Mouse (Mus musculus) forebrain, embryonic 15.5 days (tissue): ENCODE measurements around the gene Ndufs1. TPM values are rescaled to one million over a fixed set of nuclear protein-coding genes. Genes with fewer than 3 reads are reported as not detected.

ENCODE experiments used
- ATAC-seq: fragments of 200-750 bp; cut with Nextera tagmentation; replicated peaks from 2 replicates; pipeline ENCODE4 v1.8.0; 2017; ENCODE audit warnings: mild to moderate bottlenecking, moderate TSS enrichment, moderate library complexity
- H3K27ac ChIP-seq: fragments of 300-500 bp; sonication (generic); replicated peaks from 2 replicates; pipeline ENCODE4 v1.5.1; 2015; ENCODE audit warnings: mild to moderate bottlenecking, inconsistent platforms
- H3K27me3 ChIP-seq: fragments of 300-500 bp; sonication (generic); 2 replicates; pipeline ENCODE4 v1.6.1; 2015; ENCODE audit warnings: inconsistent platforms
- H3K36me3 ChIP-seq: fragments of 300-500 bp; sonication (generic); 2 replicates; pipeline ENCODE4 v1.6.1; 2015; ENCODE audit warnings: mild to moderate bottlenecking, inconsistent platforms
- H3K4me1 ChIP-seq: fragments of 300-500 bp; sonication (generic); 2 replicates; pipeline ENCODE4 v1.6.1; 2015; ENCODE audit warnings: inconsistent platforms
- H3K4me2 ChIP-seq: fragments of 300-500 bp; sonication (generic); replicated peaks from 2 replicates; pipeline ENCODE4 v1.6.1; 2015; ENCODE audit warnings: mild to moderate bottlenecking, inconsistent platforms
- H3K4me3 ChIP-seq: fragments of 300-500 bp; sonication (generic); 2 replicates; pipeline ENCODE4 v1.5.1; 2015; ENCODE audit warnings: mild to moderate bottlenecking, inconsistent platforms
- H3K9ac ChIP-seq: fragments of 300-500 bp; sonication (generic); replicated peaks from 2 replicates; pipeline ENCODE4 v1.6.1; 2015; ENCODE audit warnings: mild to moderate bottlenecking, inconsistent platforms
- H3K9me3 ChIP-seq: fragments of 300-500 bp; sonication (generic); 2 replicates; pipeline ENCODE4 v1.6.1; 2016; ENCODE audit warnings: inconsistent platforms
- WGBS: fragments of 180-500 bp; shearing (Covaris S2); methylation state at CpG from one replicate; pipeline ENCODE4 v1.1.7; 2015; ENCODE audit warnings: mixed read lengths; 5-methylcytosine and 5-hydroxymethylcytosine counted together
- polyA plus RNA-seq: library from polyadenylated mRNA; unstranded; fragments of >200 nt; fragmentation: Nextera tagmentation; extraction: Ambion mirVana; gene quantifications from 2 replicates; pipeline ENCODE4 v1.2.1, GENCODE M21; 2015

Gene Ndufs1
- polyA plus RNA-seq: 116 and 118 TPM in 2 replicates

DNA sequence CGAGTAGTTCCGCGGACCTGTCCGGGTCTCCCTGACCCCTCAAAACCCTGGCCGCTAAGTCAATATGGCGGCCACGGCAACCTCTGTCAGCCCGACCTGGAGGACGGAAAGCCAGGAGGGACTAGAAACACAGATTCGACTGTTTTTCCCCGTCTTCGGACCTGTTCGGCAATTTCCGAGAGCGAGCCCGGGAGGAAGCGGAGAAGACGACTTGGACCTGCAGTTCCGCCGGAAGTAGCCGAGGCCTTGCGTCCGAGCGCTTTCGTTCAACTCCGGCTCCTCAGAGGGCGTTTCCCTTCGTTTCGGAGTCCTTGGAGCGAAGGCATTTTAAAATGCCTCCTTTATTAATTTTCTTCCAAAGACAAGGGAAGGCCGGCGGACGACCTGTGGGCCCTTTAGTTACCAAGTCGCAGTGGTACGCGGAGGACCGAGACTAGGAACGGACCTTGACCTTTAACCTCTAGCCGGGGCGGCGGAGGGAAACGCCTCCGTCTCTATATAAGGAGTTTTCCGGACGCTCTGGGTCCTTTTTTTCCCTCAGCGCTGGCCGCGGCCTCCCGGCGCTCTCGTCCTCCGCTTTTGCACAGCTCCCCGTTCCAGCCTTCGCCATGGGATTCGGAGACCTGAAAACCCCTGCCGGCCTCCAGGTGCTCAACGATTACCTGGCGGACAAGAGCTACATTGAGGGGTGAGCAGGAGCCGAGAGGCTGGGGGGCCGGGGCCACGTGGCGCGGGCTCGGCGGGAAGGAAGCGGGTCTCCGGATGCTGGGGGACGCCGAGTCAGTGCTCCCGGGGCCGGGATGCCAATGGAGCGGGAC, at the start of gene Ndufs1, which contains the start of gene Eef1b2:
Gene Ndufs1, minus strand, starts transcription at position 230 of the 818 bp plus-strand sequence.
Gene Eef1b2, plus strand, starts transcription at position 222 of the 818 bp plus-strand sequence.
- Histone ChIP-seq H3K36me3 (peaks cover 23% of the 10 kb centered on the region), H3K4me3 (peak within 1 kb of the TSS; percentile 90), H3K4me2 (peak within 1 kb of the TSS; percentile 68), H3K4me1 (peaks cover 30% of the 10 kb centered on the region), H3K9me3 (no peaks in the 10 kb centered on the region), H3K9ac (peak within 1 kb of the TSS; percentile 94), H3K27me3 (no peaks in the 10 kb centered on the region), H3K27ac (peak within 1 kb of the TSS; percentile 90)
- peak; percentile 89 for ATAC-seq
- under 1% methylated on average over 72 of the region's 72 CpGs for WGBS

DNA sequence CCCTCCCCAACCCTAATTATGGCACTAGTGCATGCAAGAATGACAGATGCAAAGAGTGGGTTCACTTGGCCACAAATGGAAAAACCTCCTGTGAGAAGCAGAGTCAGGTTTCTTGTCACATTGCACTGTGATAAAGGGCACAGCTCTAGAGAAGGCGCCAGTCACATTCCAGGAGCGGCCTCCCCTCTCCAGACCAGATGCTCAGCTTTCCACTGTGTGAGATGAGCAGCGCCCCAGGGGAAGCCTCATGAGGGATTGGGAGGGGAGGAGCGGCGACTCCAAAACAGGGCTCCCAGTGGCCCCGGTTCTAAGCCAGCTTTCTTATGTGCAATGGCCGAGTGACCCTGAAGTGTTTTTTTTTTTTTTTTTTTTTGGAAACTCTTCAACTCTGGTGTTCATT, 49.3 kb upstream of the Ndufs1 start:
- Histone ChIP-seq H3K9me3 (no peaks in the 10 kb centered on the region), H3K27me3 (no peaks in the 10 kb centered on the region), H3K27ac (no peak overlapping the region), H3K4me1 (no peaks in the 10 kb centered on the region), H3K9ac (no peak overlapping the region), H3K36me3 (no peaks in the 10 kb centered on the region), H3K4me3 (no peak overlapping the region), H3K4me2 (no peak overlapping the region)
- WGBS: 13% methylated on average over 7 of the region's 7 CpGs
- no peak for ATAC-seq

DNA sequence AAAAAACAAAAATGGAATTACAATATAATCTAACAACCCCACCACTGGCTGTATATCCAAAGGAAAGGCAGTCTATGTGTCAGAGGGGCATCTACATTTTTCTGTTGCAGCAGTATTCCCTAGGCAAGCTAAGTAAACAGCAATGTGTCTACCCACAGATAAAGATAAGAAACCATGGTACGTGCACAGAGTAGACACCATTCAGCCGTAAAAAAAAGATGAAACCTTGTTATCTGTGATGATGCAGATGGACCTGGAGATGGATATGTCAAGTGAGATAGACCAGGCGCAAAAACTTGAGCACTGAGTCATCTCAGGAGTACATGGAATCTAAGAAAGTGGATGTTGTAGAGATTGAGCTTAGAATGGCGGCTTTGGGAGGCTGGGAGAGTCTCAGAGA, 48.4 kb upstream of the Ndufs1 start:
- 93% methylated on average over 4 of the region's 4 CpGs for WGBS
- Histone ChIP-seq H3K9ac (no peak overlapping the region), H3K36me3 (no peaks in the 10 kb centered on the region), H3K27me3 (no peaks in the 10 kb centered on the region), H3K27ac (no peak overlapping the region), H3K4me1 (no peaks in the 10 kb centered on the region), H3K4me2 (no peak overlapping the region), H3K4me3 (no peak overlapping the region), H3K9me3 (no peaks in the 10 kb centered on the region)
- no peak for ATAC-seq

DNA sequence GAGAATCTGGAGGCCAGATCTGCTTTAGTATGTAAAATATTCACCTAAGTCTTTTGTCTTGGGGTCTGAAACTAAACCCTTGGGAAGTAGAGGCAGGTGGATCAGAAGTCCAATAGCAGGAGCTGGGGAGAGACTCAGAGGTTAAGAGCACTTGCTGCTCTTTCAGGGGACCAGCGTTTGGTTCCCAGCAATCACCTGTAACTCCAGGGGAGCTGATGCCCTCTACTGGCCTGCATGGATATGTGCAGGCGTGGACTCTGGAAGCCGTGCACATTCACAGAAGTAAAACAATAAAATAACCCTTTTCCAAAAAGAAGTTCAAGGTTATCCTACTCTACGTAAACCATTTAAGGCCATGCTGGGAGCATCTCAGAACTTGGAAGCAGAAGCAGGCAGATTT, 42.6 kb upstream of the Ndufs1 start:
- Histone ChIP-seq H3K4me2 (no peak overlapping the region), H3K9ac (no peak overlapping the region), H3K4me1 (peaks cover 2% of the 10 kb centered on the region; the same call in 1 of the 2 replicates), H3K9me3 (no peaks in the 10 kb centered on the region), H3K4me3 (no peak overlapping the region), H3K27me3 (no peaks in the 10 kb centered on the region), H3K36me3 (no peaks in the 10 kb centered on the region), H3K27ac (no peak overlapping the region)
- 94% methylated on average over 4 of the region's 4 CpGs for WGBS
- no peak for ATAC-seq

DNA sequence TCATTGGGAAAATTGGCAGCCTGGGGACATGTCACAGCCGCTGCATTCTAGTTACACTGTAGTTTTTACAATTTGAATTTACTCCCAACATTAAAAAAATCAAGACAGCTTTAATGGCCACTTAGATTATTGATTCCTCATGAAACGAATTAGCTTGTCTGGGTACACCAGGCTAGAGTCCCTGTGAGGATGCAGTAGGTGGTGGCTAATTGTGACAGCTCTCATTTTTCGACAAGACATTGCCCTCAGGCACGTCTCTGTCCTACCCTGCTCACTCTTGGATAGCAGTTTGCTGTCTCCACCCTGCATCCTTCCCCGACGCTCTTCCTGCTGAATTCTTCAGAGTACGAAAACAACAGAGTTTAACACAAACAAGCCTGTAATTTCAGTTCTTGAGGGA, 38.0 kb upstream of the Ndufs1 start:
- 53% methylated on average over 7 of the region's 7 CpGs for WGBS
- Histone ChIP-seq H3K4me2 (no peak overlapping the region), H3K36me3 (no peaks in the 10 kb centered on the region), H3K9ac (no peak overlapping the region), H3K27ac (no peak overlapping the region), H3K27me3 (no peaks in the 10 kb centered on the region), H3K9me3 (no peaks in the 10 kb centered on the region), H3K4me1 (peaks cover 12% of the 10 kb centered on the region), H3K4me3 (no peak overlapping the region)
- 0 out of 2 replicates have a peak, but pooled peaks have one; percentile 26 for ATAC-seq

DNA sequence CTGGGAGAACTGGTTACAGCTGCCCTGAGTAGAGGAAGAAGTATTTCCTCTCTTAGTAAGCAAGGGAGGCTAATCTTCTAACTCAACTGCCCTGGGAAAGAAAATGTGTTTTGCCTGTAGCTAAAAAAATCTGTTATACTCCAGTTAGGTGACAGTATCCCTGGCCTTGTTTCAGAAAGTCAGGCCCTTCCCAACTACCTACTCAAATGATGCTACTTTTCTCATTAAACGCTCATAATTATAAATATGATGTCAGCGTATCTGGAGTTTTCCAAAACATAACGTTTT, 37.6 kb upstream of the Ndufs1 start, which contains the start of gene Gpr1:
Gene Gpr1, minus strand, starts transcription at position 273 of the 288 bp plus-strand sequence.
- ATAC-seq: no peak
- Histone ChIP-seq H3K27ac (0 out of 2 replicates have a peak within 1 kb of the TSS, but pooled peaks have one; percentile 37), H3K9me3 (no peaks in the 10 kb centered on the region), H3K4me3 (peak within 1 kb of the TSS; percentile 13), H3K4me1 (peaks cover 12% of the 10 kb centered on the region), H3K27me3 (no peaks in the 10 kb centered on the region), H3K9ac (peak within 1 kb of the TSS; percentile 28; the same call in 1 of the 2 replicates), H3K4me2 (peak within 1 kb of the TSS; percentile 38), H3K36me3 (no peaks in the 10 kb centered on the region)
- WGBS: 34% methylated on average over 3 of the region's 3 CpGs

DNA sequence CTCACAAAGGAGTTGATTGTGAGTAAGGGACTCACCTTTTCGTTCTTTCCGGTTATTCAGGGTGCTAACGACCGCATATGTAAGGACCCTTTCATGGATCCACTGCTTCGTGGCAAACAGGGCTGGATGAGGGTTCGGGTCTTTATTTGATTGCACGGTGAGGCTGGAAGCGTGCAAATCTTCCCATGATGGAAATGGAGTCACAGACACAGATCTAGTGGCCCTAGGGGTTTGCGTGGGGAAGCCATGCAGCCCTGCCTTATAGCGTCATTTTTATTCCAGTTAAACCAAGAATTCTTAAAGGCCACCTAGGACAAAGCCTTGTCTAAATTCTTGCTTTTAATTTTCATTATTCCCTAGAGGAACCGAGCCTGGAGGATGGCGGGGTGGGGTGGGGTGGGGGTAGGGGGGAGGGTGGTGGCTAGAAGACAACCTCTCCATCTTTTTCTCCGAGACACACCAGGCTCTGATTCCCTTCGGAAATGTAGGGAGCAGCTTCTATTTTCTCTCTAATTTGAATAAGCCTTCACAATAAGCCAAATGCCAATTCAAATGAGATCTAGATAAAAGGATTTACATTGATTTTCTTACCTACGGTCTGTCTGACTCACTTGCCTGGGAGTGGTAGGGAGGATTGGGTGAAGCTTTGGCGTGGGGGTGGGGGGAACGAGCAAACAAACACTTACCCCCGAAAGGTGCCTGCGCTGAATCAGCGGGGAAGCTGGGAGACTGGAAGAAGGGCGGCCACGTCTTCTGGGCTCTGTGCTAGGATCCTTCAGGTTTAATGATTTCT, 37.0 kb upstream of the Ndufs1 start:
- no peaks in the 10 kb centered on the region for H3K36me3 ChIP-seq
- H3K4me3 ChIP-seq: peak overlapping the region; percentile 13
- H3K27me3 ChIP-seq: no peaks in the 10 kb centered on the region
- 14% methylated on average over 22 of the region's 22 CpGs for WGBS
- H3K27ac ChIP-seq: 0 out of 2 replicates have a peak overlapping the region, but pooled peaks have one; percentile 37
- H3K4me2 ChIP-seq: peak overlapping the region; percentile 38
- peak overlapping the region; percentile 28; the same call in 1 of the 2 replicates for H3K9ac ChIP-seq
- ATAC-seq: no peak
- no peaks in the 10 kb centered on the region for H3K9me3 ChIP-seq
- H3K4me1 ChIP-seq: peaks cover 12% of the 10 kb centered on the region

DNA sequence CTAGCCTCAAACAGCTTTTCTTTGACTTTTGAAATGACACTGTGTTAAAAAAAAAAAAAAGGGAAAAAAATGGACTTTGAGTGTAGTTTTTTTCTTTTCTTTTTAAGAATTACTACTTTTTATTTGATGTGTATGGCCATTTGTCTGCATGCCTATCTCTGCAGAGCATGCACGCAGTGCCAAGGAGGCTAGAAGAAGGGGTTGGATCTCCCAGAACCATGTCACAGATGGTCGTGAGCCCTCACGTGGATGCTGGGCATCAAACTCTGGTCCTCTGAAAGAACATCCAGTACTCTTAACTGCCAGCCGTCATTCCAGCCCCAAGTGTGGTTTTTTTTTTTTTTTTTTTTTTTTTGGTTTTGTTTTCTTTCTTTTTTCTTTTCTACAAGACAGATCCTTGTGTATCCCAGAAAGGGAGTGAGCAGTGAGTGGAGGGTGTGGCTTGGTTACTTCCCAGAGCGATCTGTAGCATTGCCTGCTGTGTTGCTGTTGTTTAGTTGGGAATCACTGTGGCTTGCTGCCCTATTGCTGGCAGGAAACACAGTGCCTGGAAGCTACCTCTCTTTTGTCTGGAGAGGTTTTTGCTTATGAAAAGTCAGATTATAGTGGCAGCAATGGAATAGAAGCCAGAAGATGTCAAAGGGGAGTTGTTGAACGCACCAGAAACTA, 33.4 kb upstream of the Ndufs1 start:
- 14% methylated on average over 6 of the region's 6 CpGs for WGBS
- no peak overlapping the region for H3K27ac ChIP-seq
- no peak overlapping the region for H3K4me2 ChIP-seq
- no peaks in the 10 kb centered on the region for H3K36me3 ChIP-seq
- no peak overlapping the region for H3K9ac ChIP-seq
- ATAC-seq: no peak
- H3K4me3 ChIP-seq: no peak overlapping the region
- H3K9me3 ChIP-seq: no peaks in the 10 kb centered on the region
- H3K4me1 ChIP-seq: peaks cover 14% of the 10 kb centered on the region
- H3K27me3 ChIP-seq: no peaks in the 10 kb centered on the region

DNA sequence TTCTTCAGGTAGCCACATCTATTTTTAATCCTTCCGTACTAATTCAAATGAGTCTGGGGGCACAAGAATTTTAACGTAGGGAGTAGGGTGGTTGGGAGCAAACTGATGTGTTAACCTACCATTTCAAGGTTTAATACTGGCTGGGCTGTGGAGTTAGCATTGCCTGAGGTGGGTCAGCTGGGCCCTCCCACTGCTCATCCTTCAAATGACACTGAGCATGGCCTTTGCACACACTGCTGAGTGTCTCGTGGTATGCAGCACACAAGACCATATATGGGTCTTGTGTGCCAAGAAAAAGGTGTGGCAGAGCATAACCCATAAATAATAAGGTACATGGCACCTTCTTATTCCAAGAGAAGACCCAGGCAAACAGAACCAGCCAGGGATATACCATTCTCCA, 31.0 kb upstream of the Ndufs1 start:
- Histone ChIP-seq H3K27me3 (no peaks in the 10 kb centered on the region), H3K9ac (no peak overlapping the region), H3K27ac (no peak overlapping the region), H3K36me3 (no peaks in the 10 kb centered on the region), H3K4me3 (no peak overlapping the region), H3K9me3 (no peaks in the 10 kb centered on the region), H3K4me2 (no peak overlapping the region), H3K4me1 (peaks cover 17% of the 10 kb centered on the region)
- 89% methylated on average over 3 of the region's 3 CpGs for WGBS
- no peak for ATAC-seq

DNA sequence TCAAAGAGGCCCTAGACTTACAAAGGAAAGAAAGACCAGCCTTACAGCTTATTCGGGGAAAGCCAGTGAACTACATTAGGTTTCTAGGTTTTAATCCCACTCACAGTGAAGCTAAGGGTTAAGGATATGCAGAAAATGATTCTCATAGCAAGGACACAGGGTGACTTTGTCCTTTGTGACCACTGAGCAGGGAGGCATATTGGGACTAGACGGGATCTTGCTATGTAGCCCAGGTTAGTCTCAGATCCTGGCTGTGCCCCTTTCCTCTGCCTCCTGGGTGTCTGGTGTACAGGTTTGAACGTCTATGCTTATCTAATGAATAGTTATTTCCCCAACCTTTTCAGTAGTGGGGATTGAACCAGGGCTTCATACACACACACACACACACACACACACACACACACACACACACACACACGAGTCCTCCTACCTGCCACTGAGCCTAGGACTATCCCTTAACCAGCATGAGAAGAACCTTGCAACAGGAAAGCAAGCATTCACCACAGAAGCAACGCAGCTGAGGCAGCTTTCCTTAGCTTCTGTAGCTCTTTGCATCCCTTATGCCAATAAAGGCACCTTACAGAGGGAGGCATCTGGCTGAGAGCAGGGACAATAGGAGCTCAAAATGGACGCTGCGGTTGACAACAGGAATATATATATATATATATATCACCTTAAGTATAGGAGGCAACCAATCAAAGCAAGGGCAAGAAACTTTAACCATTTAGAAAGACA, 28.2 kb upstream of the Ndufs1 start:
- Histone ChIP-seq H3K9me3 (no peaks in the 10 kb centered on the region), H3K27me3 (no peaks in the 10 kb centered on the region), H3K4me1 (peaks cover 17% of the 10 kb centered on the region), H3K4me2 (no peak overlapping the region), H3K9ac (no peak overlapping the region), H3K36me3 (no peaks in the 10 kb centered on the region), H3K4me3 (no peak overlapping the region), H3K27ac (peak overlapping the region; percentile 75)
- 0 out of 2 replicates have a peak, but pooled peaks have one; percentile 28 for ATAC-seq
- WGBS: 15% methylated on average over 7 of the region's 7 CpGs

DNA sequence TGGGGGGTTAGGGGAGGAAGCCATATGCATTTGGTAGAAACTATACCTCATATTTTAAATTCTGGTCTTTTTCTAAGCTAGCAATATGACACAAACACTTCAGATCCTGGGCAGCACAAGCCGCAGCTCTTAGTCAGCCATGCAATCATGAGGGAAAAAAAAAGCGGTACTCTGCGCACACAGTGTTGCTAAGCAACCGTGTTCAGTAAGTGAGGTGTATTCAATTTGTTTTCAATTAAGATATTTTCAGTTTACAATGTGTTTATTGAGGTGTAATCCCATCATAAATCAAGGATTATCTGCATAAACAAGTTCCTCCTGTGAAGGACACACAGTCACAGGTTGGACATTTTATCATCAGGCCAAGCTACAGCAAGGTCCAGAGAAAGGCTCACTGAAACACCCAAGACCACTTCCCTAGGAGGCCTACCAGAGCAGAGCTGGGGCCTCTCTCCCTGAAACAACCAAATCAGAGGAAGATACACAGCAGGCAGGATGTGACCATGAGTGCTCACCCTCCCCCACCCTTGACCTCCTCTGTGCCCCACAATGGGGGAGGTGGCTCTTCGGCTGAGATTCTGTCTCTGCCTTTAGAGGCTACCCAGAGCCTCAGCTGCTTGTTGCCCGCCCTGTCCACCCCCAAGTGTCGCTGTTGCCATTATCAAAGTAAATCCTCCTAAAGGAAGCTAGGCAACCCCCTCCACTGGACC, 27.5 kb upstream of the Ndufs1 start:
- Histone ChIP-seq H3K4me3 (no peak overlapping the region), H3K36me3 (no peaks in the 10 kb centered on the region), H3K4me1 (peaks cover 17% of the 10 kb centered on the region), H3K9ac (no peak overlapping the region), H3K9me3 (no peaks in the 10 kb centered on the region), H3K27ac (peak overlapping the region; percentile 75), H3K4me2 (no peak overlapping the region), H3K27me3 (no peaks in the 10 kb centered on the region)
- WGBS: 6% methylated on average over 7 of the region's 7 CpGs
- peak; percentile 80 for ATAC-seq
